Mouse (Mus musculus) adrenal gland, adult (tissue): ENCODE measurements around the gene Upk3a.
"Not testable (repeated sequence)": the region's sequence is repeated elsewhere in the genome, so short reads cannot be mapped to it uniquely, and the experiment has no call there.

Experiments used
- DNase-seq, 2 experiments: peaks; one replicate each; pipeline ENCODE4 v3.0.0; 2022 to 2023; ENCODE audit warnings: low spot score in 1 of 2; ENCODE audit not compliant: inconsistent age in 2 of 2

Upk3a gene

GRCm38 (mm10) chr15:84999911-85000310, 17.0 kb upstream of the Upk3a start:
- no peak for DNase-seq

DNA sequence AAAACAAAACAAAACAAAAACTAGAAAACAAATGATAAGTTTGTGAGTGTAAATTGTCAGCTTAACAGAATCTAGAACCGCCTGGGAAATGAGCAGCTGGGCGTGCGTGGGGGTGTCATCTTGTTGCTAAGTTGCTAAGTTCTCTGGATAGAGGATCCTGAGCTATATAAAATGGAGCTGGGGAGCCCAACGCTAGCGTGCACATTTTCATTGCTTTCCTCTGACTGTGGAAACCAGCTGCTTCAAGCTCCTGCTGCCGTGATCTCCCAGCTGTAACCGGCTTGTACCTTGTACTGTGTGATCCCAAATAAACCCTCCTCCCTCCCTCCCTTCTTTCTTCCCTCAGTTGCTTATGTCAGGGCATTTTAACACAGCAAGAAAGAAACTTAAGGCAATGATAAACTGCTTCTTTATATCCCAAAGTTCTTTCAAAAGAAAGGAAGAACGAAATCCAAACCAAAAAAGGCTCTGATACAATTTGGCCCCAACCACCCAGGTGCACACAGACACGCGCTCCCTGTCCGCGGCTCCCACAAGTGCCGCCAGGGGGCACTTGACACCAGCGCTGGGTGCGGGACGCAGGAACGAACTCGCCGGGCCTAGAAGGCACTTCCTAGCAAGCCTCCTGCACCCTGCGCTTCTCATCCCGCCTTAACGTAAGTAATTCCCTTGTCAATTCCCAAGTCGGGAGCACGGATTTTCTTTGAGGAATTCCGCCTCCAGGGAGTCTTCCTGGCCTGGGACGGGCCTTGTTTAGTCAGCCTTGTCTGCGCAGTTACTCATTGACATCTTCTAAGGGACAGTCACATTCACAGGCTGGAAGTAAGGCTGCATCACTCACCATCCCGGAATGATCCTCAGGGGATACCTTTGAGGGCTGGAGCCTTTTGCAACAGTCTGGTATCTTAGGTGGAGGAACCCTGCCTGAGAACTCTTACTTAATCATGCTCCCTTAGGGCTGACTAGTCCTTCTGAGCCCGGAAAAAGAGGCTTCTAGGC, 15.7 kb upstream of the Upk3a start:
- DNase-seq: peak; percentile 75 to 92

GRCm38 (mm10) chr15:85009666-85010065, 7.3 kb upstream of the Upk3a start:
- no peak for DNase-seq

- DNase-seq: no peak
Observed at GRCm38 (mm10) chr15:85011895-85012661, 4.9 kb upstream of the Upk3a start.

DNA sequence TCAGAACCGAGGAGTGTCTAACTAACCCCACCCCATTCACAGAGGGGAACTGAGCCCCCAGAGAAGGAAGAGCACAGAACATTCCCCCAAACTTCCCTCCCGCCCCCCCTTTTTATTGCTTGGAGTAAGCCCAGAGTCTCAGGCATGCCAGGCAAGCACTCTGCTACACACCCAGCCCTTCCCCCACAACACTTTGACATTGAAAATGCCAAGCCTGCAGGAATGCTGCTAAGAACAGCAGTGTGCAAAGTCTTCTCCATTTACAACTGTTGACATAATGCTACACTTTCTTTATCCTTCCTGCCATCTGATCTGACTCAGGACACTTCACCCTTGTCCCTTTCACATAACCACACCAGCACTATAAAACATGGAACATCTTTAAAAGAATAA, 4.3 kb upstream of the Upk3a start:
- DNase-seq: no peak

DNA sequence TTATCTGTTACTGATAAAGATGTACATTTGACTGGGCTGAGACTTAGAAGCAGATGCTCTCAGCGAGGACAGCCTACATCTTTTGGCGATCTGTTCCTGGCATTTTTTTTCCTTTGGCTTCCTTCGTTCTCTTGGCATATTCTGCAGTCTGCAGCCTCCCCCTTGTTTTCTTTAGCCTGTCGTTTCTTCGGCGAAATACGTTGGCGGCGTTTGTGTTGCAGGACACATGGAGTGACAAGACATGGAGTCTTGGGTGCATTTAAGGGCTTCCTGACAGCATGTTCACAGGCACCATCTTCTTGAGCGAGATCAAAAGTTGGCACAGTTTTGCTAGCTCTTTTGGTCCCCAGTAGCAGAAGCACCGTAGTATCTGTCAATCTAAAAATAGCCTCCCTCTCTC, 1.2 kb upstream of the Upk3a start:
- DNase-seq: no peak

GRCm38 (mm10) chr15:85022211-85022610, 5.3 kb downstream of the Upk3a start:
- no peak for DNase-seq

- no peak for DNase-seq
Observed at GRCm38 (mm10) chr15:85026197-85026596, 9.3 kb downstream of the Upk3a start.

- DNase-seq: no peak
Observed at GRCm38 (mm10) chr15:85027740-85028139, 10.8 kb downstream of the Upk3a start.

DNA sequence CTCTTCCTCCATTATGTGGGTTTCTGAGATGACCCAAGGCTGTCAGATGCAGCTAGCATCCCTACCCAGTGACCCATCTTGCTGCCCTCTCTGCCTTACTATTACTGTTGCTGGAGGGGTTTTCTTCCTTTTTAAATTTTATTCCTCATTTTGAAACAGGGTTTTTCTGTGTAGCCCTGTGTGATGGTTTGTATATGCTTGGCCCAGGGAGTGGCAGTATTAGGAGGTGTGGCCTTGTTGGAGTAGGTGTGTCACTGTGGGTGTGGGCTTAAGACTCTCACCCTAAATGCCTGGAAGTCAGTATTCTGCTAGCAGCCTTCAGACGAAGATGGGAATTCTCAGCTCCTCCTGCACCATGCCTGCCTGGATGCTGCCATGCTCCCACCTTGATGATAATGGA, 11.7 kb downstream of the Upk3a start, which contains the start of gene Fam118a:
TSS of gene Fam118a (plus strand) at position 301 of the 400 bp plus-strand sequence.
- not testable (repeated sequence) for DNase-seq

DNA sequence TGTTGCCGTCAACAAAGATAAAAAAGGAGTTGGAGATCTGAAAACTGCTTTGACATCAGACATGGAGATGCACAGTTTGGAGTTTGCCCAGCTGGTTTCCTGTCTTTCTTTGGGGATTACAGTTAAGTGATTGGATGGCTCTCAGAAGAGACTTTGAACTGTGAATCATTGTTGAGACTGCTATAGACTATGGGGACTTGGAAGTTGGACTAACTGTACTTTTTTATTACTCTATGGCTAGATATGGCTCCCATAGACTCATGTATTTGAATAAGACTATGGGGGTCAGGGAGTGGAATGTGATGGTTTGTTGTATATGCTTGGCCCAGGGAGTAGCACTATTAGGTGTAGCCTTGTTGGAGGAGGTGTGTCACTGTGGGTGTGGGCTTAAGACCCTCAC, 13.7 kb downstream of the Upk3a start:
- not testable (repeated sequence) for DNase-seq

- DNase-seq: peak in 1 of 2 experiments; percentile 37
Observed at GRCm38 (mm10) chr15:85031866-85032265, 14.9 kb downstream of the Upk3a start.

- DNase-seq: not testable (repeated sequence)
Observed at GRCm38 (mm10) chr15:85033916-85034315, 17.0 kb downstream of the Upk3a start.

DNA sequence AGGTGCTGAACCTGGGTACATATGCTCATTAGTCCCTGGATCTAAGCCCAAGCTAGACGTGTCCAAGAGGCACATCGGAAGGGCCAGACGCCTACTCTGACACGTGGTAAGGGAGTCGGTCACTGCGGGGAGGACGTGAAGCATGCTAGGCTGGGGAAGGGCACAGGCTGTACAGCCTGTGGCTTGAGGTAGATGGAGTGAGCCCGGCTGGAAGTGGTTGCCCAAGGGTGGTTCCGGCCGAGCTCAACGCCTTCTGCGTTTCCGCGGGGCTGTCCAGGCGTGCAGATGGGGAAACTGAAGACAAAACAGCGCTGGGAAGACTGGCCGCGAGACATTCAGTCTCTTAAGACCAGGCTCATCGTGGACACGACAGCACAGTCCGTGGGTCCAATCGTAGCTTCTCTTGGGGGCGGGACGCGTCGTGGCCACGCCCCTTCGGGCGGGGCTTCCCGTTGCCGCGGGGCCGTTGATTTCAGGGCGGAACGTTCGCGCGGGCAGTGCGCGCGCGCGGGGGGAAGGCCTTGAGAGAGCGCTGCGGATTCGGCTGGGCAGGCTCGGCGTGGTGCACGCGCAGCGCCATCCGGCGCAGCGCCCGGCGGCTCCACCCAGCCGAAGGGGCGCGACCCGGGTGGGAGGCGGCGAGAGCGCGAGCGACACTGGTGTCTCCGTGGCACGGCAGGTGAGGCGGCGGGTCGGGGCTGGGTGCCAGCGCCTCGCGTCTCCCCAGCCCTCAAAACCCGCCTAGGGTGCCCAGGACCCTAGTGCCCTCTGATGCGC, 19.8 kb downstream of the Upk3a start:
- DNase-seq: peak; percentile 99 to 100

DNA sequence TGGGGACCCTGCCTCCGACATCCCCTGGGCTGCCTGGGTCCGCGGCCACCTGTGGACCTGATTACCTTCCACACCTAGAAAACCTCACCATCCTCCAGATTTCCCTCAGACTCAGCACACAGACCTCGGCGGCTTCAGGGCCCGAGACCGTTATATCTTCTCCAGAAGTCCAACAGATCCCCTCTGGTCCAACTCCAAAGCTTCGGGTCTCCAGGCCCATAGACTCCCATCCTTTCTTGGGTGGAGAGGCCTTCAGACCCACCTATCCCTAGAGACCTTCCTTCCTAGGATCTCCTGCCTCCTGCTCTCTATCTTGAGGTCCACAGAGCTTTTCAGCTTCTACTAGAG, 20.4 kb downstream of the Upk3a start:
- no peak for DNase-seq

GRCm38 (mm10) chr15:85041546-85042225, 24.7 kb downstream of the Upk3a start:
- peak in 1 of 2 experiments; percentile 64 for DNase-seq

GRCm38 (mm10) chr15:85042361-85042954, 25.5 kb downstream of the Upk3a start:
- peak; percentile 51 to 89 for DNase-seq

DNA sequence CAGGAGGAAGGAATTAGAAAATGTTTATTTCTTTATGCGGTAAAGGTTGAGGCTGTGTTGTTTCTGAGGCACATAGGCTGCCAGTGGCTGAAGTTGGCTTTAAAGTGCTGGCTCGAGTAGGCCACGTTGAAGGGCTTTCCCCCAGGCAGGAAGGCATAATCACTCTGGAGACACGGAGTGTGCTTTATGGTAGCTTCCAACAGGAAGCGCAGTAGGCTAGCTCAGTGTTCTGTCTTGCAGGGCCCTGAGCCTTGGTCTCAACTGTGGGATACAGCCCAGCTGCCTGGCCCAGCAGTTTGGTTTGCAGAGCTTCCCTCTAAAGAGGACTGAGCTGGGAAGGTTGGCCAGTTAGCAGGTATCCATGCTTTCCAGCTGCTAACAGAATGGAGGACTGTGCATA, 26.2 kb downstream of the Upk3a start:
- DNase-seq: no peak

DNA sequence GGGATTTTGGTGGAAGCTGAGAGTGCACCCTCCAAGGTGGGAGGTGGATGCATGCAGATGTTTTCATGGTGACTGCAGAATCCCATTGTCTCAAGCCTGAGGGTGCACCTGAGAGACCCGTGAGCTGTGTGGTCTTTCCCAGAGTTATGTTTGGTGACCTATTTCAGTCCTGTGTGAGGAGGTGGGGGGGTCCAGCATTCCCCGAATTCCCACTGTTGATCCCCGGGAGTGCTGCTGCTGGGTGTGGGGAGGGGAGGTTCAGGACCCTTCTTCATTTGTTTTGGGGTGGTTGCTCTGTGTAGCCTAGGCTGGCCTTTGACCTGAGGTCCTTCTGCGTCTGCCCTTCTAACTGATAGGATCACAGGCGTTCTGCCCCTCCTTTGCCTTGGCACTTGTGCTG, 26.8 kb downstream of the Upk3a start:
- no peak for DNase-seq
